Mouse (Mus musculus): ENCODE data around the gene Fam71e1. TPM values are rescaled to one million over a fixed set of nuclear protein-coding genes. Genes with fewer than 3 reads are reported as not detected.

Fam71e1 gene
- polyA plus RNA-seq, 1 experiment from 2014 or later: 5.9 TPM

GRCm38 (mm10) chr7:44523056-44523455 lies 26.7 kb downstream of the Fam71e1 start:
- Histone ChIP-seq H3K36me3 (ENCODE audit: control insufficient read depth, insufficient read depth, low read length) (no peaks in the 10 kb centered on the region), H3K27me3 (ENCODE audit: control insufficient read depth, insufficient read depth, low read length) (no peaks in the 10 kb centered on the region), H3K9me3 (ENCODE audit: control insufficient read depth, low read length) (no peaks in the 10 kb centered on the region), H3K4me3 (ENCODE audit: low read depth, low read length) (no peak overlapping the region), H3K27ac (replicated peaks) (no peak overlapping the region), H3K4me2 (replicated peaks; ENCODE audit: low read depth) (no peak overlapping the region), H3K4me1 (replicated peaks; ENCODE audit: control insufficient read depth, insufficient read depth) (peaks cover 3% of the 10 kb centered on the region; the same call in 1 of the 2 replicates), H3K9ac (ENCODE audit: low read length) (no peak overlapping the region)
- ATAC-seq (ENCODE audit: low FRiP score, low TSS enrichment) (no peak), DNase-seq (ENCODE audit: low spot score) (no peak)
- TF ChIP-seq CTCF (IDR thresholded peaks at IDR 0.05; ENCODE audit: low read depth) (no peak), EP300 (optimal IDR thresholded peaks at IDR 0.05) (no peak)
- 74% methylated on average over 2 of the region's 2 CpGs for WGBS

- Histone ChIP-seq H3K27me3 (ENCODE audit: control insufficient read depth, insufficient read depth, low read length) (no peaks in the 10 kb centered on the region), H3K4me2 (replicated peaks; ENCODE audit: low read depth) (peak within 1 kb of the TSS; percentile 42), H3K9ac (ENCODE audit: low read length) (peak within 1 kb of the TSS; percentile 47; the same call in 1 of the 2 replicates), H3K4me1 (replicated peaks; ENCODE audit: control insufficient read depth, insufficient read depth) (peaks cover 3% of the 10 kb centered on the region; the same call in 1 of the 2 replicates), H3K4me3 (ENCODE audit: low read depth, low read length) (no peak within 1 kb of the TSS; the same call in 1 of the 2 replicates), H3K36me3 (ENCODE audit: control insufficient read depth, insufficient read depth, low read length) (no peaks in the 10 kb centered on the region), H3K27ac (replicated peaks) (no peak within 1 kb of the TSS), H3K9me3 (ENCODE audit: control insufficient read depth, low read length) (no peaks in the 10 kb centered on the region)
- TF ChIP-seq CTCF (IDR thresholded peaks at IDR 0.05; ENCODE audit: low read depth) (no peak), EP300 (optimal IDR thresholded peaks at IDR 0.05) (no peak)
- ATAC-seq (ENCODE audit: low FRiP score, low TSS enrichment): no peak
- no peak for DNase-seq (ENCODE audit: low spot score)
- 25% methylated on average over 12 of the region's 12 CpGs for WGBS
These were observed 28.1 kb downstream of the Fam71e1 start, which contains the start of gene Mybpc2 for GRCm38 (mm10) chr7:44524502-44524901. Gene Mybpc2, minus strand, starts transcription at chr7:44524656.

GRCm38 (mm10) chr7:44525126-44525832 lies 28.9 kb downstream of the Fam71e1 start:
- TF ChIP-seq CTCF (IDR thresholded peaks at IDR 0.05; ENCODE audit: low read depth) (no peak), EP300 (optimal IDR thresholded peaks at IDR 0.05) (no peak)
- H3K27ac ChIP-seq (replicated peaks): no peak overlapping the region
- H3K9ac ChIP-seq (ENCODE audit: low read length): peak overlapping the region; percentile 47; the same call in 1 of the 2 replicates
- H3K4me2 ChIP-seq (replicated peaks; ENCODE audit: low read depth): peak overlapping the region; percentile 42
- H3K36me3 ChIP-seq (ENCODE audit: control insufficient read depth, insufficient read depth, low read length): no peaks in the 10 kb centered on the region
- DNase-seq (ENCODE audit: low spot score) (peak; percentile 77), ATAC-seq (ENCODE audit: low FRiP score, low TSS enrichment) (peak; percentile 28; the same call in 1 of the 2 replicates)
- no peaks in the 10 kb centered on the region for H3K27me3 ChIP-seq (ENCODE audit: control insufficient read depth, insufficient read depth, low read length)
- 14% methylated on average over 22 of the region's 22 CpGs for WGBS
- no peaks in the 10 kb centered on the region for H3K9me3 ChIP-seq (ENCODE audit: control insufficient read depth, low read length)
- no peak overlapping the region; the same call in 1 of the 2 replicates for H3K4me3 ChIP-seq (ENCODE audit: low read depth, low read length)
- H3K4me1 ChIP-seq (replicated peaks; ENCODE audit: control insufficient read depth, insufficient read depth): peaks cover 3% of the 10 kb centered on the region; the same call in 1 of the 2 replicates

- ATAC-seq (ENCODE audit: low FRiP score, low TSS enrichment): no peak
- Histone ChIP-seq H3K4me3 (ENCODE audit: low read depth, low read length) (no peak overlapping the region), H3K27me3 (ENCODE audit: control insufficient read depth, insufficient read depth, low read length) (no peaks in the 10 kb centered on the region), H3K9ac (ENCODE audit: low read length) (no peak overlapping the region), H3K36me3 (ENCODE audit: control insufficient read depth, insufficient read depth, low read length) (no peaks in the 10 kb centered on the region), H3K9me3 (ENCODE audit: control insufficient read depth, low read length) (no peaks in the 10 kb centered on the region), H3K4me1 (replicated peaks; ENCODE audit: control insufficient read depth, insufficient read depth) (peaks cover 3% of the 10 kb centered on the region; the same call in 1 of the 2 replicates), H3K4me2 (replicated peaks; ENCODE audit: low read depth) (no peak overlapping the region), H3K27ac (replicated peaks) (no peak overlapping the region)
- DNase-seq (ENCODE audit: low spot score): no peak
- WGBS: 91% methylated on average over 14 of the region's 14 CpGs
- TF ChIP-seq EP300 (optimal IDR thresholded peaks at IDR 0.05) (no peak), CTCF (IDR thresholded peaks at IDR 0.05; ENCODE audit: low read depth) (no peak)
These were observed 30.2 kb downstream of the Fam71e1 start for GRCm38 (mm10) chr7:44526414-44527154.

- Histone ChIP-seq H3K27ac (replicated peaks) (no peak overlapping the region), H3K4me2 (replicated peaks; ENCODE audit: low read depth) (peak overlapping the region; percentile 58), H3K9me3 (ENCODE audit: control insufficient read depth, low read length) (no peaks in the 10 kb centered on the region), H3K36me3 (ENCODE audit: control insufficient read depth, insufficient read depth, low read length) (no peaks in the 10 kb centered on the region), H3K4me1 (replicated peaks; ENCODE audit: control insufficient read depth, insufficient read depth) (peaks cover 3% of the 10 kb centered on the region; the same call in 1 of the 2 replicates), H3K27me3 (ENCODE audit: control insufficient read depth, insufficient read depth, low read length) (no peaks in the 10 kb centered on the region), H3K9ac (ENCODE audit: low read length) (peak overlapping the region; percentile 60), H3K4me3 (ENCODE audit: low read depth, low read length) (peak overlapping the region; percentile 21)
- TF ChIP-seq CTCF (IDR thresholded peaks at IDR 0.05; ENCODE audit: low read depth) (peak; percentile 84), EP300 (optimal IDR thresholded peaks at IDR 0.05) (no peak)
- ATAC-seq (ENCODE audit: low FRiP score, low TSS enrichment) (peak; percentile 75), DNase-seq (ENCODE audit: low spot score) (peak; percentile 87)
- WGBS: 6% methylated on average over 40 of the region's 40 CpGs
These were observed 31.4 kb downstream of the Fam71e1 start for GRCm38 (mm10) chr7:44527483-44528398.
